Mouse (Mus musculus): ENCODE measurements around the gene Ankub1.

Ankub1 gene

GRCm38 (mm10) chr3:57692719-57693118 is at the start of gene Ankub1:
Gene Ankub1, minus strand, starts transcription at chr3:57692799.
- DNase-seq = no peak

- DNase-seq = no peak
These were observed 47.2 kb upstream of the Ankub1 start for GRCm38 (mm10) chr3:57739830-57740229.

- peak; percentile 8 to 17 for DNase-seq
These were observed 44.0 kb upstream of the Ankub1 start for GRCm38 (mm10) chr3:57736419-57737095.

GRCm38 (mm10) chr3:57735511-57736370 is 43.1 kb upstream of the Ankub1 start, which contains the start of gene Rnf13:
Gene Rnf13, plus strand, starts transcription at chr3:57736062.
- DNase-seq = peak; percentile 92 to 94

GRCm38 (mm10) chr3:57732206-57732915 is 39.8 kb upstream of the Ankub1 start:
- no peak for DNase-seq

GRCm38 (mm10) chr3:57714151-57714550 is 21.6 kb upstream of the Ankub1 start:
- no peak for DNase-seq

- DNase-seq = no peak
These were observed 4.2 kb upstream of the Ankub1 start for GRCm38 (mm10) chr3:57696779-57697178.

- DNase-seq = peak in 1 of 2 experiments; percentile 41
These were observed 3.6 kb upstream of the Ankub1 start for GRCm38 (mm10) chr3:57696249-57696648.

GRCm38 (mm10) chr3:57691772-57692171 is 827 bp downstream of the Ankub1 start:
- DNase-seq = peak; percentile 32 to 37

GRCm38 (mm10) chr3:57677786-57678185 is 14.8 kb downstream of the Ankub1 start:
- DNase-seq = no peak

- DNase-seq = no peak
These were observed 18.5 kb downstream of the Ankub1 start for GRCm38 (mm10) chr3:57674075-57674474.

GRCm38 (mm10) chr3:57673586-57673985 is 19.0 kb downstream of the Ankub1 start:
- DNase-seq = peak; percentile 70 to 75

- DNase-seq = peak; percentile 69 to 72
These were observed 25.4 kb downstream of the Ankub1 start for GRCm38 (mm10) chr3:57667054-57667723.

- no peak for DNase-seq
These were observed 26.7 kb downstream of the Ankub1 start for GRCm38 (mm10) chr3:57665880-57666279.

GRCm38 (mm10) chr3:57664682-57665081 is 27.9 kb downstream of the Ankub1 start:
- DNase-seq = no peak

GRCm38 (mm10) chr3:57663731-57664130 is 28.9 kb downstream of the Ankub1 start:
- peak; percentile 47 to 48 for DNase-seq

GRCm38 (mm10) chr3:57658608-57659007 is 34.0 kb downstream of the Ankub1 start:
- DNase-seq = no peak

GRCm38 (mm10) chr3:57653646-57654045 is 39.0 kb downstream of the Ankub1 start:
- DNase-seq = no peak

- no peak for DNase-seq
These were observed 40.1 kb downstream of the Ankub1 start for GRCm38 (mm10) chr3:57652485-57652884.

GRCm38 (mm10) chr3:57651865-57652259 is 40.7 kb downstream of the Ankub1 start:
- no peak for DNase-seq

GRCm38 (mm10) chr3:57651231-57651864 is 41.3 kb downstream of the Ankub1 start, which contains the start of gene Commd2:
Gene Commd2, minus strand, starts transcription at chr3:57651715.
- DNase-seq = peak; percentile 94 to 95

- no peak for DNase-seq
These were observed 49.4 kb downstream of the Ankub1 start for GRCm38 (mm10) chr3:57643191-57643590.

Data from B cell, adult 2 months (primary cell).